Mouse (Mus musculus) bone marrow macrophage, adult 2 months (primary cell): ENCODE data around the gene Rnf157.

ENCODE experiments used
- CTCF ChIP-seq: IDR thresholded peaks from 2 replicates; pipeline ENCODE4 v1.5.1; 2012; ENCODE audit warnings: low read depth, mild to moderate bottlenecking, low read length, moderate library complexity
- POLR2A ChIP-seq: IDR thresholded peaks from 2 replicates; pipeline ENCODE4 v1.6.1; 2012; ENCODE audit warnings: mild to moderate bottlenecking, low read depth, low read length, borderline replicate concordance

DNA sequence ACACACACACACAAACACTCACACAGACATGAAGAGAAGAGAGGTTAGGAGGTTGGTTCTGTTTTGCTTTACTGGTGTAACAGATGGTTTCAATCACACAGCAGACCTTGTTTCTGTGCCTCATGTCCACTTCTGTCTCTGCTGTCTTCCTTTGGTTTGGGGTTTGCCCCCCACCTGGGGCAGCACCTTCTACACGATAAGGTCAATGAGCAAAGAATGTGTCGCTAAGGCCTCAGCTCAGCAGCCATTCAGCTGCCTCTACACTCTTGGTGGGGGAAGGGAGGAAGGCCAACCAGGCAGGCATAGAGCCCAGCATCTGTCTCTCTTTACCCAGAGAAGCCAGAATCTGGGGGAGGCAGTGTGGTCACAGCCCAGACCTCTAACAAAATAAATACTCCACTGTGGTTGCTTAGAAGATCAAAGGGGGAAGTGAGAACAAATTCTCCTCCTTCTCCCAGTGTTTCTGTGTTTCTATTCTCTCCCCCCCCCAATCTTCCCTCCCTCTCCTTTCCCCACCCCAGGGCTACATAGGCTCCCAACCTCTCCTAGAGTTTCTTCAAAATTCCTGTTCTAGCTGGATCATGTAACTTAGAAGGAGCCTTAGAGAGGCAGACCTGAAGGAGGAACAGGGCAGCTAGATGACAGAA, 5.5 kb upstream of the Rnf157 start:
- no peak for TF ChIP-seq POLR2A
- TF ChIP-seq CTCF = no peak
